Mouse (Mus musculus): ENCODE measurements around the gene Exph5. TPM values are rescaled to one million over a fixed set of nuclear protein-coding genes. Genes with fewer than 3 reads are reported as not detected.
A peak's percentile ranks its signal among the peaks of the same experiment; 100 is the strongest.

The Exph5 gene
- polyA plus RNA-seq, 1 experiment from 2014 or later: 2.4 TPM

GRCm38 (mm10) chr9:53325363-53326090, 24.1 kb downstream of the Exph5 start:
- ATAC-seq: no peak
- no peak overlapping the region for H3K27ac ChIP-seq (ENCODE audit: low read depth, low read length)
- 43% methylated on average over 4 of the region's 4 CpGs for WGBS
- no peaks in the 10 kb centered on the region for H3K9me3 ChIP-seq (ENCODE audit: control insufficient read depth)
- H3K36me3 ChIP-seq (ENCODE audit: control insufficient read depth, insufficient read depth): no peaks in the 10 kb centered on the region
- H3K4me3 ChIP-seq (ENCODE audit: low read depth, low read length): no peak overlapping the region
- H3K27me3 ChIP-seq (replicated peaks; ENCODE audit: control insufficient read depth, insufficient read depth, low read length): no peaks in the 10 kb centered on the region
- H3K9ac ChIP-seq (ENCODE audit: low read depth, low read length): no peak overlapping the region
- TF ChIP-seq CTCF (IDR thresholded peaks at IDR 0.05; ENCODE audit: low read depth): 0 out of 2 replicates have a peak, but pooled peaks have one; percentile 15
- no peak overlapping the region for H3K4me2 ChIP-seq (replicated peaks; ENCODE audit: low read depth)
- 0 out of 2 replicates have a peak, but pooled peaks cover 3% of the 10 kb centered on the region for H3K4me1 ChIP-seq (replicated peaks; ENCODE audit: control insufficient read depth, insufficient read depth, low read length)

- Histone ChIP-seq H3K27ac (ENCODE audit: low read depth, low read length) (no peak overlapping the region), H3K9me3 (ENCODE audit: control insufficient read depth) (no peaks in the 10 kb centered on the region), H3K4me2 (replicated peaks; ENCODE audit: low read depth) (no peak overlapping the region), H3K36me3 (ENCODE audit: control insufficient read depth, insufficient read depth) (no peaks in the 10 kb centered on the region), H3K4me3 (ENCODE audit: low read depth, low read length) (no peak overlapping the region), H3K27me3 (replicated peaks; ENCODE audit: control insufficient read depth, insufficient read depth, low read length) (no peaks in the 10 kb centered on the region), H3K9ac (ENCODE audit: low read depth, low read length) (no peak overlapping the region), H3K4me1 (replicated peaks; ENCODE audit: control insufficient read depth, insufficient read depth, low read length) (0 out of 2 replicates have a peak, but pooled peaks cover 5% of the 10 kb centered on the region)
- no peak for ATAC-seq
- no peak for TF ChIP-seq CTCF (IDR thresholded peaks at IDR 0.05; ENCODE audit: low read depth)
- 87% methylated on average over 2 of the region's 2 CpGs for WGBS
These were observed 26.7 kb downstream of the Exph5 start for GRCm38 (mm10) chr9:53328203-53328602.

- Histone ChIP-seq H3K27me3 (replicated peaks; ENCODE audit: control insufficient read depth, insufficient read depth, low read length) (no peaks in the 10 kb centered on the region), H3K9ac (ENCODE audit: low read depth, low read length) (no peak overlapping the region), H3K4me1 (replicated peaks; ENCODE audit: control insufficient read depth, insufficient read depth, low read length) (0 out of 2 replicates have a peak, but pooled peaks cover 9% of the 10 kb centered on the region), H3K4me2 (replicated peaks; ENCODE audit: low read depth) (no peak overlapping the region), H3K9me3 (ENCODE audit: control insufficient read depth) (no peaks in the 10 kb centered on the region), H3K4me3 (ENCODE audit: low read depth, low read length) (no peak overlapping the region), H3K36me3 (ENCODE audit: control insufficient read depth, insufficient read depth) (no peaks in the 10 kb centered on the region), H3K27ac (ENCODE audit: low read depth, low read length) (no peak overlapping the region)
- 54% methylated on average over 6 of the region's 6 CpGs for WGBS
- no peak for TF ChIP-seq CTCF (IDR thresholded peaks at IDR 0.05; ENCODE audit: low read depth)
- no peak for ATAC-seq
These were observed 28.1 kb downstream of the Exph5 start for GRCm38 (mm10) chr9:53329301-53330206.

- Histone ChIP-seq H3K36me3 (ENCODE audit: control insufficient read depth, insufficient read depth) (no peaks in the 10 kb centered on the region), H3K4me3 (ENCODE audit: low read depth, low read length) (no peak overlapping the region), H3K27ac (ENCODE audit: low read depth, low read length) (no peak overlapping the region), H3K27me3 (replicated peaks; ENCODE audit: control insufficient read depth, insufficient read depth, low read length) (no peaks in the 10 kb centered on the region), H3K9me3 (ENCODE audit: control insufficient read depth) (no peaks in the 10 kb centered on the region), H3K4me1 (replicated peaks; ENCODE audit: control insufficient read depth, insufficient read depth, low read length) (0 out of 2 replicates have a peak, but pooled peaks cover 9% of the 10 kb centered on the region), H3K4me2 (replicated peaks; ENCODE audit: low read depth) (0 out of 2 replicates have a peak overlapping the region, but pooled peaks have one; percentile 9), H3K9ac (ENCODE audit: low read depth, low read length) (no peak overlapping the region)
- TF ChIP-seq CTCF (IDR thresholded peaks at IDR 0.05; ENCODE audit: low read depth): no peak
- ATAC-seq: peak; percentile 61
- WGBS: 55% methylated on average over 9 of the region's 9 CpGs
These were observed 28.8 kb downstream of the Exph5 start for GRCm38 (mm10) chr9:53330247-53330646.

GRCm38 (mm10) chr9:53333436-53333835, 32.0 kb downstream of the Exph5 start:
- Histone ChIP-seq H3K27ac (ENCODE audit: low read depth, low read length) (no peak overlapping the region), H3K9ac (ENCODE audit: low read depth, low read length) (no peak overlapping the region), H3K4me2 (replicated peaks; ENCODE audit: low read depth) (no peak overlapping the region), H3K4me3 (ENCODE audit: low read depth, low read length) (no peak overlapping the region), H3K27me3 (replicated peaks; ENCODE audit: control insufficient read depth, insufficient read depth, low read length) (no peaks in the 10 kb centered on the region), H3K36me3 (ENCODE audit: control insufficient read depth, insufficient read depth) (no peaks in the 10 kb centered on the region), H3K9me3 (ENCODE audit: control insufficient read depth) (no peaks in the 10 kb centered on the region), H3K4me1 (replicated peaks; ENCODE audit: control insufficient read depth, insufficient read depth, low read length) (0 out of 2 replicates have a peak, but pooled peaks cover 9% of the 10 kb centered on the region)
- WGBS: 61% methylated on average over 4 of the region's 4 CpGs
- no peak for TF ChIP-seq CTCF (IDR thresholded peaks at IDR 0.05; ENCODE audit: low read depth)
- no peak for ATAC-seq

- Histone ChIP-seq H3K4me1 (replicated peaks; ENCODE audit: control insufficient read depth, insufficient read depth, low read length) (0 out of 2 replicates have a peak, but pooled peaks cover 6% of the 10 kb centered on the region), H3K9ac (ENCODE audit: low read depth, low read length) (no peak overlapping the region), H3K36me3 (ENCODE audit: control insufficient read depth, insufficient read depth) (no peaks in the 10 kb centered on the region), H3K27me3 (replicated peaks; ENCODE audit: control insufficient read depth, insufficient read depth, low read length) (no peaks in the 10 kb centered on the region), H3K27ac (ENCODE audit: low read depth, low read length) (no peak overlapping the region), H3K4me3 (ENCODE audit: low read depth, low read length) (no peak overlapping the region), H3K9me3 (ENCODE audit: control insufficient read depth) (no peaks in the 10 kb centered on the region), H3K4me2 (replicated peaks; ENCODE audit: low read depth) (no peak overlapping the region)
- TF ChIP-seq CTCF (IDR thresholded peaks at IDR 0.05; ENCODE audit: low read depth): no peak
- 80% methylated on average over 3 of the region's 3 CpGs for WGBS
- no peak for ATAC-seq
These were observed 33.7 kb downstream of the Exph5 start for GRCm38 (mm10) chr9:53335131-53335530.
